Mouse (Mus musculus): ENCODE measurements at regions not wholly inside any gene's neighbourhood (a gene's known extent, or its start where the extent isn't known, plus 50 kb on each side); places are given as distances from the start of the nearest gene placed in this dataset.

GRCm38 (mm10) chr13:84685930-84686329 is 463.8 kb downstream of the Tmem161b start:
- Histone ChIP-seq H3K36me3 (ENCODE audit: control insufficient read depth, insufficient read depth, low read length) (no peaks in the 10 kb centered on the region), H3K27me3 (replicated peaks; ENCODE audit: control insufficient read depth, insufficient read depth, low read length) (no peaks in the 10 kb centered on the region), H3K4me1 (replicated peaks; ENCODE audit: control insufficient read depth, insufficient read depth, low read length) (no peaks in the 10 kb centered on the region), H3K27ac (ENCODE audit: low read depth) (no peak overlapping the region), H3K9ac (ENCODE audit: low read length) (no peak overlapping the region), H3K9me3 (ENCODE audit: control insufficient read depth, low read length) (no peaks in the 10 kb centered on the region), H3K4me2 (ENCODE audit: low read length) (no peak overlapping the region), H3K4me3 (ENCODE audit: low read depth, low read length) (no peak overlapping the region)
- 55% methylated on average over 2 of the region's 2 CpGs for WGBS
- no peak for ATAC-seq (replicated peaks; ENCODE audit: low FRiP score, low TSS enrichment, low read depth)
- DNase-seq (ENCODE audit: low spot score), result no peak

- Histone ChIP-seq H3K36me3 (ENCODE audit: control insufficient read depth, insufficient read depth, low read length) (no peaks in the 10 kb centered on the region), H3K27me3 (replicated peaks; ENCODE audit: control insufficient read depth, insufficient read depth, low read length) (no peaks in the 10 kb centered on the region), H3K9me3 (ENCODE audit: control insufficient read depth, low read length) (no peaks in the 10 kb centered on the region), H3K27ac (ENCODE audit: low read depth) (no peak overlapping the region), H3K4me3 (ENCODE audit: low read depth, low read length) (no peak overlapping the region), H3K4me1 (replicated peaks; ENCODE audit: control insufficient read depth, insufficient read depth, low read length) (no peaks in the 10 kb centered on the region), H3K9ac (ENCODE audit: low read length) (no peak overlapping the region), H3K4me2 (ENCODE audit: low read length) (no peak overlapping the region)
- WGBS, result 82% methylated on average over 2 of the region's 2 CpGs
- DNase-seq (ENCODE audit: low spot score), result no peak
- no peak for ATAC-seq (replicated peaks; ENCODE audit: low FRiP score, low TSS enrichment, low read depth)
Observed at GRCm38 (mm10) chr13:84693462-84693861, 471.4 kb downstream of the Tmem161b start.

GRCm38 (mm10) chr13:84698472-84699080 is 476.5 kb downstream of the Tmem161b start:
- WGBS, result 61% methylated on average over 3 of the region's 3 CpGs
- Histone ChIP-seq H3K9ac (ENCODE audit: low read length) (no peak overlapping the region), H3K4me1 (replicated peaks; ENCODE audit: control insufficient read depth, insufficient read depth, low read length) (no peaks in the 10 kb centered on the region), H3K27ac (ENCODE audit: low read depth) (no peak overlapping the region), H3K27me3 (replicated peaks; ENCODE audit: control insufficient read depth, insufficient read depth, low read length) (no peaks in the 10 kb centered on the region), H3K4me3 (ENCODE audit: low read depth, low read length) (no peak overlapping the region), H3K4me2 (ENCODE audit: low read length) (no peak overlapping the region), H3K9me3 (ENCODE audit: control insufficient read depth, low read length) (no peaks in the 10 kb centered on the region), H3K36me3 (ENCODE audit: control insufficient read depth, insufficient read depth, low read length) (no peaks in the 10 kb centered on the region)
- DNase-seq (ENCODE audit: low spot score) (no peak), ATAC-seq (replicated peaks; ENCODE audit: low FRiP score, low TSS enrichment, low read depth) (no peak)

GRCm38 (mm10) chr13:84741231-84741630 is 448.0 kb upstream of the Ccnh start:
- no peaks in the 10 kb centered on the region for H3K9me3 ChIP-seq (ENCODE audit: control insufficient read depth, low read length)
- H3K4me2 ChIP-seq (ENCODE audit: low read length), result no peak overlapping the region
- no peak overlapping the region for H3K27ac ChIP-seq (ENCODE audit: low read depth)
- no peak for DNase-seq (ENCODE audit: low spot score)
- no peak overlapping the region for H3K9ac ChIP-seq (ENCODE audit: low read length)
- no peaks in the 10 kb centered on the region for H3K4me1 ChIP-seq (replicated peaks; ENCODE audit: control insufficient read depth, insufficient read depth, low read length)
- ATAC-seq (replicated peaks; ENCODE audit: low FRiP score, low TSS enrichment, low read depth), result no peak
- 84% methylated on average over 4 of the region's 4 CpGs for whole genome bisulfite sequencing
- no peak overlapping the region for H3K4me3 ChIP-seq (ENCODE audit: low read depth, low read length)
- H3K27me3 ChIP-seq (replicated peaks; ENCODE audit: control insufficient read depth, insufficient read depth, low read length), result no peaks in the 10 kb centered on the region
- H3K36me3 ChIP-seq (ENCODE audit: control insufficient read depth, insufficient read depth, low read length), result no peaks in the 10 kb centered on the region

- Histone ChIP-seq H3K27ac (ENCODE audit: low read depth) (no peak overlapping the region), H3K4me1 (replicated peaks; ENCODE audit: control insufficient read depth, insufficient read depth, low read length) (no peaks in the 10 kb centered on the region), H3K4me2 (ENCODE audit: low read length) (no peak overlapping the region), H3K36me3 (ENCODE audit: control insufficient read depth, insufficient read depth, low read length) (no peaks in the 10 kb centered on the region), H3K4me3 (ENCODE audit: low read depth, low read length) (no peak overlapping the region), H3K9me3 (ENCODE audit: control insufficient read depth, low read length) (no peaks in the 10 kb centered on the region), H3K9ac (ENCODE audit: low read length) (no peak overlapping the region), H3K27me3 (replicated peaks; ENCODE audit: control insufficient read depth, insufficient read depth, low read length) (no peaks in the 10 kb centered on the region)
- WGBS, result 80% methylated on average over 2 of the region's 2 CpGs
- ATAC-seq (replicated peaks; ENCODE audit: low FRiP score, low TSS enrichment, low read depth), result no peak
- no peak for DNase-seq (ENCODE audit: low spot score)
Observed at GRCm38 (mm10) chr13:84748331-84748730, 440.9 kb upstream of the Ccnh start.

- no peak for ATAC-seq (replicated peaks; ENCODE audit: low FRiP score, low TSS enrichment, low read depth)
- Histone ChIP-seq H3K4me1 (replicated peaks; ENCODE audit: control insufficient read depth, insufficient read depth, low read length) (no peaks in the 10 kb centered on the region), H3K27ac (ENCODE audit: low read depth) (no peak overlapping the region), H3K9me3 (ENCODE audit: control insufficient read depth, low read length) (no peaks in the 10 kb centered on the region), H3K36me3 (ENCODE audit: control insufficient read depth, insufficient read depth, low read length) (no peaks in the 10 kb centered on the region), H3K9ac (ENCODE audit: low read length) (no peak overlapping the region), H3K4me2 (ENCODE audit: low read length) (no peak overlapping the region), H3K27me3 (replicated peaks; ENCODE audit: control insufficient read depth, insufficient read depth, low read length) (no peaks in the 10 kb centered on the region), H3K4me3 (ENCODE audit: low read depth, low read length) (no peak overlapping the region)
- no peak for DNase-seq (ENCODE audit: low spot score)
- 95% methylated on average over 1 of the region's 1 CpGs for WGBS
Observed at GRCm38 (mm10) chr13:84749214-84749613, 440.0 kb upstream of the Ccnh start.

- H3K4me1 ChIP-seq (replicated peaks; ENCODE audit: control insufficient read depth, insufficient read depth, low read length), result no peaks in the 10 kb centered on the region
- H3K36me3 ChIP-seq (ENCODE audit: control insufficient read depth, insufficient read depth, low read length), result no peaks in the 10 kb centered on the region
- no peaks in the 10 kb centered on the region for H3K27me3 ChIP-seq (replicated peaks; ENCODE audit: control insufficient read depth, insufficient read depth, low read length)
- no peak overlapping the region for H3K4me2 ChIP-seq (ENCODE audit: low read length)
- 86% methylated on average over 2 of the region's 2 CpGs for WGBS
- DNase-seq (ENCODE audit: low spot score), result no peak
- no peak overlapping the region for H3K27ac ChIP-seq (ENCODE audit: low read depth)
- H3K4me3 ChIP-seq (ENCODE audit: low read depth, low read length), result no peak overlapping the region
- H3K9me3 ChIP-seq (ENCODE audit: control insufficient read depth, low read length), result no peaks in the 10 kb centered on the region
- H3K9ac ChIP-seq (ENCODE audit: low read length), result no peak overlapping the region
- no peak for ATAC-seq (replicated peaks; ENCODE audit: low FRiP score, low TSS enrichment, low read depth)
Observed at GRCm38 (mm10) chr13:84750136-84750535, 439.1 kb upstream of the Ccnh start.

GRCm38 (mm10) chr13:84751576-84752490 is 437.4 kb upstream of the Ccnh start:
- Histone ChIP-seq H3K27ac (ENCODE audit: low read depth) (no peak overlapping the region), H3K27me3 (replicated peaks; ENCODE audit: control insufficient read depth, insufficient read depth, low read length) (no peaks in the 10 kb centered on the region), H3K4me3 (ENCODE audit: low read depth, low read length) (no peak overlapping the region), H3K4me2 (ENCODE audit: low read length) (no peak overlapping the region), H3K9ac (ENCODE audit: low read length) (no peak overlapping the region), H3K9me3 (ENCODE audit: control insufficient read depth, low read length) (no peaks in the 10 kb centered on the region), H3K36me3 (ENCODE audit: control insufficient read depth, insufficient read depth, low read length) (no peaks in the 10 kb centered on the region), H3K4me1 (replicated peaks; ENCODE audit: control insufficient read depth, insufficient read depth, low read length) (no peaks in the 10 kb centered on the region)
- ATAC-seq (replicated peaks; ENCODE audit: low FRiP score, low TSS enrichment, low read depth), result no peak
- 76% methylated on average over 2 of the region's 2 CpGs for WGBS
- no peak for DNase-seq (ENCODE audit: low spot score)

- DNase-seq (ENCODE audit: low spot score), result no peak
- no peak overlapping the region for H3K4me3 ChIP-seq (ENCODE audit: low read depth, low read length)
- H3K4me2 ChIP-seq (ENCODE audit: low read length), result no peak overlapping the region
- H3K9me3 ChIP-seq (ENCODE audit: control insufficient read depth, low read length), result no peaks in the 10 kb centered on the region
- 80% methylated on average over 4 of the region's 4 CpGs for WGBS
- H3K27me3 ChIP-seq (replicated peaks; ENCODE audit: control insufficient read depth, insufficient read depth, low read length), result no peaks in the 10 kb centered on the region
- no peak for ATAC-seq (replicated peaks; ENCODE audit: low FRiP score, low TSS enrichment, low read depth)
- H3K9ac ChIP-seq (ENCODE audit: low read length), result no peak overlapping the region
- no peak overlapping the region for H3K27ac ChIP-seq (ENCODE audit: low read depth)
- H3K36me3 ChIP-seq (ENCODE audit: control insufficient read depth, insufficient read depth, low read length), result no peaks in the 10 kb centered on the region
- H3K4me1 ChIP-seq (replicated peaks; ENCODE audit: control insufficient read depth, insufficient read depth, low read length), result no peaks in the 10 kb centered on the region
Observed at GRCm38 (mm10) chr13:84752491-84752820, 436.8 kb upstream of the Ccnh start.
